Mouse (Mus musculus) naive thymus-derived CD4-positive, alpha-beta T cell, adult 5 months (primary cell): ENCODE results near the gene Olfr958. TPM values are rescaled to one million over a fixed set of nuclear protein-coding genes. Genes with fewer than 3 reads are reported as not detected.

Source experiments
- polyA plus RNA-seq: library from polyadenylated mRNA; unstranded; fragments of 100-300 nt; shearing (Covaris generic); gene quantifications from one replicate; pipeline ENCODE4 v1.2.1, GENCODE M21; 2017

Gene Olfr958
- not detected for polyA plus RNA-seq

GRCm38 (mm10) chr9:39553946-39554345 lies at the start of gene Olfr958:
TSS of gene Olfr958 (minus strand) at chr9:39554054.

GRCm38 (mm10) chr9:39575469-39575868 lies 21.6 kb upstream of the Olfr958 start, which contains the start of gene Olfr959:
TSS of gene Olfr959 (minus strand) at chr9:39575569.

GRCm38 (mm10) chr9:39515531-39515930 lies 38.3 kb downstream of the Olfr958 start, which contains the start of gene Olfr957:
TSS of gene Olfr957 (minus strand) at chr9:39515809.

Other genes with a start within 250 kb of the Olfr958 start
- gene Olfr948, start 228.0 kb downstream of the Olfr958 start, polyA plus RNA-seq: not detected
- gene Olfr951, start 166.6 kb downstream of the Olfr958 start, polyA plus RNA-seq: not detected
- gene Olfr952, start 126.9 kb downstream of the Olfr958 start, polyA plus RNA-seq: not detected
- not detected for gene Olfr954, start 97.4 kb downstream of the Olfr958 start, polyA plus RNA-seq
- gene Olfr955, start 82.1 kb downstream of the Olfr958 start, polyA plus RNA-seq: not detected
- not detected for gene Olfr44, start 60.1 kb downstream of the Olfr958 start, polyA plus RNA-seq
- gene Olfr957, start 38.2 kb downstream of the Olfr958 start, polyA plus RNA-seq: not detected
- not detected for gene Olfr959, start 21.5 kb upstream of the Olfr958 start, polyA plus RNA-seq
- gene AW551984, start 50.3 kb upstream of the Olfr958 start, polyA plus RNA-seq: not detected
- gene Olfr148, start 56.6 kb upstream of the Olfr958 start, polyA plus RNA-seq: not detected
- gene Olfr960, start 67.3 kb upstream of the Olfr958 start, polyA plus RNA-seq: not detected
- gene Olfr961, start 91.0 kb upstream of the Olfr958 start, polyA plus RNA-seq: 0.20 TPM
- not detected for gene Olfr963, start 113.2 kb upstream of the Olfr958 start, polyA plus RNA-seq
- gene Olfr149, start 153.1 kb upstream of the Olfr958 start, polyA plus RNA-seq: not detected
- not detected for gene Olfr965, start 157.3 kb upstream of the Olfr958 start, polyA plus RNA-seq
- gene Olfr150, start 176.9 kb upstream of the Olfr958 start, polyA plus RNA-seq: not detected
- not detected for gene Olfr967, start 192.2 kb upstream of the Olfr958 start, polyA plus RNA-seq
- not detected for gene Olfr968, start 229.2 kb upstream of the Olfr958 start, polyA plus RNA-seq
- gene Olfr969, start 236.9 kb upstream of the Olfr958 start, polyA plus RNA-seq: not detected